Mouse (Mus musculus): ENCODE results near the gene Supt16. TPM values are rescaled to one million over a fixed set of nuclear protein-coding genes. Genes with fewer than 3 reads are reported as not detected.

Supt16 gene
- polyA plus RNA-seq, 1 experiment from 2014 or later = 26.2 TPM

- no peaks in the 10 kb centered on the region for H3K36me3 ChIP-seq (ENCODE audit: control insufficient read depth, insufficient read depth)
- no peak overlapping the region for H3K4me3 ChIP-seq (ENCODE audit: low read depth, low read length)
- H3K27me3 ChIP-seq (ENCODE audit: control insufficient read depth, insufficient read depth, low read depth, low read length) = peaks cover 5% of the 10 kb centered on the region
- no peak overlapping the region for H3K27ac ChIP-seq (ENCODE audit: low read length)
- 72% methylated on average over 3 of the region's 3 CpGs for WGBS (ENCODE audit: insufficient replicate concordance)
- H3K9ac ChIP-seq (ENCODE audit: low read depth, low read length) = no peak overlapping the region
- H3K4me1 ChIP-seq (ENCODE audit: control insufficient read depth, low read depth, low read length) = 0 out of 2 replicates have a peak, but pooled peaks cover 2% of the 10 kb centered on the region
- no peaks in the 10 kb centered on the region for H3K9me3 ChIP-seq (replicated peaks; ENCODE audit: control insufficient read depth, low read length)
- no peak overlapping the region for H3K4me2 ChIP-seq (ENCODE audit: low read depth, low read length)
- ATAC-seq (ENCODE audit: low read depth) = no peak
Observed at GRCm38 (mm10) chr14:52124636-52125035, 72.6 kb downstream of the Supt16 start.

- Histone ChIP-seq H3K36me3 (ENCODE audit: control insufficient read depth, insufficient read depth) (no peaks in the 10 kb centered on the region), H3K27me3 (ENCODE audit: control insufficient read depth, insufficient read depth, low read depth, low read length) (peaks cover 10% of the 10 kb centered on the region), H3K27ac (ENCODE audit: low read length) (no peak overlapping the region), H3K9me3 (replicated peaks; ENCODE audit: control insufficient read depth, low read length) (no peaks in the 10 kb centered on the region), H3K9ac (ENCODE audit: low read depth, low read length) (no peak overlapping the region), H3K4me3 (ENCODE audit: low read depth, low read length) (no peak overlapping the region), H3K4me2 (ENCODE audit: low read depth, low read length) (no peak overlapping the region), H3K4me1 (ENCODE audit: control insufficient read depth, low read depth, low read length) (peaks cover 2% of the 10 kb centered on the region; the same call in 1 of the 2 replicates)
- ATAC-seq (ENCODE audit: low read depth) = no peak
- 18% methylated on average over 4 of the region's 4 CpGs for WGBS (ENCODE audit: insufficient replicate concordance)
Observed at GRCm38 (mm10) chr14:52123918-52124317, 73.3 kb downstream of the Supt16 start.

- Histone ChIP-seq H3K4me3 (ENCODE audit: low read depth, low read length) (no peak overlapping the region), H3K36me3 (ENCODE audit: control insufficient read depth, insufficient read depth) (no peaks in the 10 kb centered on the region), H3K9ac (ENCODE audit: low read depth, low read length) (no peak overlapping the region), H3K27ac (ENCODE audit: low read length) (no peak overlapping the region), H3K4me2 (ENCODE audit: low read depth, low read length) (peak overlapping the region; percentile 87; the same call in 1 of the 2 replicates), H3K9me3 (replicated peaks; ENCODE audit: control insufficient read depth, low read length) (no peaks in the 10 kb centered on the region), H3K4me1 (ENCODE audit: control insufficient read depth, low read depth, low read length) (peaks cover 6% of the 10 kb centered on the region), H3K27me3 (ENCODE audit: control insufficient read depth, insufficient read depth, low read depth, low read length) (peaks cover 10% of the 10 kb centered on the region)
- no peak for ATAC-seq (ENCODE audit: low read depth)
- 26% methylated on average over 7 of the region's 7 CpGs for WGBS (ENCODE audit: insufficient replicate concordance)
Observed at GRCm38 (mm10) chr14:52120169-52120568, 77.0 kb downstream of the Supt16 start.

- no peaks in the 10 kb centered on the region for H3K36me3 ChIP-seq (ENCODE audit: control insufficient read depth, insufficient read depth)
Observed at GRCm38 (mm10) chr14:52118823-52119608, 78.2 kb downstream of the Supt16 start.

GRCm38 (mm10) chr14:52118456-52118822 lies 78.8 kb downstream of the Supt16 start:
- Histone ChIP-seq H3K27me3 (ENCODE audit: control insufficient read depth, insufficient read depth, low read depth, low read length) (peaks cover 10% of the 10 kb centered on the region), H3K9me3 (replicated peaks; ENCODE audit: control insufficient read depth, low read length) (no peaks in the 10 kb centered on the region), H3K4me3 (ENCODE audit: low read depth, low read length) (peak overlapping the region; percentile 64), H3K36me3 (ENCODE audit: control insufficient read depth, insufficient read depth) (no peaks in the 10 kb centered on the region), H3K9ac (ENCODE audit: low read depth, low read length) (peak overlapping the region; percentile 36; the same call in 1 of the 2 replicates), H3K4me2 (ENCODE audit: low read depth, low read length) (peak overlapping the region; percentile 87), H3K4me1 (ENCODE audit: control insufficient read depth, low read depth, low read length) (peaks cover 6% of the 10 kb centered on the region), H3K27ac (ENCODE audit: low read length) (no peak overlapping the region)
- WGBS (ENCODE audit: insufficient replicate concordance) = 4% methylated on average over 8 of the region's 8 CpGs
- ATAC-seq (ENCODE audit: low read depth) = peak; percentile 46; the same call in 1 of the 2 replicates

More at GRCm38 (mm10) chr14:52118823-52119608, 78.2 kb downstream of the Supt16 start:
- peak overlapping the region; percentile 48 for H3K27ac ChIP-seq (ENCODE audit: low read length)
- peak overlapping the region; percentile 64 for H3K4me3 ChIP-seq (ENCODE audit: low read depth, low read length)
- 1% methylated on average over 38 of the region's 38 CpGs for WGBS (ENCODE audit: insufficient replicate concordance)
- ATAC-seq (ENCODE audit: low read depth) = peak; percentile 70
- H3K9ac ChIP-seq (ENCODE audit: low read depth, low read length) = peak overlapping the region; percentile 62
- H3K27me3 ChIP-seq (ENCODE audit: control insufficient read depth, insufficient read depth, low read depth, low read length) = peaks cover 10% of the 10 kb centered on the region
- peak overlapping the region; percentile 87 for H3K4me2 ChIP-seq (ENCODE audit: low read depth, low read length)
- no peaks in the 10 kb centered on the region for H3K9me3 ChIP-seq (replicated peaks; ENCODE audit: control insufficient read depth, low read length)
- H3K4me1 ChIP-seq (ENCODE audit: control insufficient read depth, low read depth, low read length) = peaks cover 6% of the 10 kb centered on the region

GRCm38 (mm10) chr14:52117241-52117640 lies 80.0 kb downstream of the Supt16 start:
- Histone ChIP-seq H3K4me1 (ENCODE audit: control insufficient read depth, low read depth, low read length) (peaks cover 6% of the 10 kb centered on the region), H3K27ac (ENCODE audit: low read length) (no peak overlapping the region), H3K36me3 (ENCODE audit: control insufficient read depth, insufficient read depth) (no peaks in the 10 kb centered on the region), H3K9me3 (replicated peaks; ENCODE audit: control insufficient read depth, low read length) (no peaks in the 10 kb centered on the region), H3K9ac (ENCODE audit: low read depth, low read length) (no peak overlapping the region), H3K4me2 (ENCODE audit: low read depth, low read length) (no peak overlapping the region), H3K27me3 (ENCODE audit: control insufficient read depth, insufficient read depth, low read depth, low read length) (peaks cover 10% of the 10 kb centered on the region), H3K4me3 (ENCODE audit: low read depth, low read length) (no peak overlapping the region)
- ATAC-seq (ENCODE audit: low read depth) = no peak
- 82% methylated on average over 5 of the region's 5 CpGs for WGBS (ENCODE audit: insufficient replicate concordance)

GRCm38 (mm10) chr14:52114101-52114500 lies 83.1 kb downstream of the Supt16 start:
- Histone ChIP-seq H3K27ac (ENCODE audit: low read length) (no peak overlapping the region), H3K9ac (ENCODE audit: low read depth, low read length) (no peak overlapping the region), H3K9me3 (replicated peaks; ENCODE audit: control insufficient read depth, low read length) (no peaks in the 10 kb centered on the region), H3K36me3 (ENCODE audit: control insufficient read depth, insufficient read depth) (no peaks in the 10 kb centered on the region), H3K4me2 (ENCODE audit: low read depth, low read length) (no peak overlapping the region), H3K4me3 (ENCODE audit: low read depth, low read length) (no peak overlapping the region), H3K27me3 (ENCODE audit: control insufficient read depth, insufficient read depth, low read depth, low read length) (peaks cover 1% of the 10 kb centered on the region), H3K4me1 (ENCODE audit: control insufficient read depth, low read depth, low read length) (peaks cover 4% of the 10 kb centered on the region)
- 52% methylated on average over 1 of the region's 1 CpGs for WGBS (ENCODE audit: insufficient replicate concordance)
- ATAC-seq (ENCODE audit: low read depth) = no peak

Other genes starting within 250 kb of the Supt16 start
- 12.5 and 14.6 TPM in 2 replicates for gene Arhgef40, start 212.7 kb downstream of the Supt16 start, polyA plus RNA-seq (2015; fragmentation: Nextera tagmentation; extraction: Ambion mirVana)
- 0.15 and 0.28 TPM in 2 replicates for gene Tmem253, start 181.8 kb downstream of the Supt16 start, polyA plus RNA-seq (2015; fragmentation: Nextera tagmentation; extraction: Ambion mirVana)
- gene Zfp219, start 176.7 kb downstream of the Supt16 start, polyA plus RNA-seq (2015; fragmentation: Nextera tagmentation; extraction: Ambion mirVana) = 7.4 and 8.9 TPM in 2 replicates
- gene Olfr221, start 155.0 kb downstream of the Supt16 start, polyA plus RNA-seq (2015; fragmentation: Nextera tagmentation; extraction: Ambion mirVana) = not detected in 2 replicates
- 202 and 237 TPM in 2 replicates for gene Hnrnpc, start 93.4 kb downstream of the Supt16 start, polyA plus RNA-seq (2015; fragmentation: Nextera tagmentation; extraction: Ambion mirVana)
- 34.5 and 35.9 TPM in 2 replicates for gene Rpgrip1, start 86.7 kb downstream of the Supt16 start, polyA plus RNA-seq (2015; fragmentation: Nextera tagmentation; extraction: Ambion mirVana)
- gene Chd8, start 60.4 kb upstream of the Supt16 start, polyA plus RNA-seq (2015; fragmentation: Nextera tagmentation; extraction: Ambion mirVana) = 11.6 and 12.6 TPM in 2 replicates
- gene Tox4, start 81.7 kb upstream of the Supt16 start, polyA plus RNA-seq (2015; fragmentation: Nextera tagmentation; extraction: Ambion mirVana) = 16.8 and 18.8 TPM in 2 replicates
- gene Rab2b, start 82.1 kb upstream of the Supt16 start, polyA plus RNA-seq (2015; fragmentation: Nextera tagmentation; extraction: Ambion mirVana) = 3.0 and 3.1 TPM in 2 replicates
- gene Mettl3, start 107.7 kb upstream of the Supt16 start, polyA plus RNA-seq (2015; fragmentation: Nextera tagmentation; extraction: Ambion mirVana) = 15.0 and 16.5 TPM in 2 replicates
- gene Sall2, start 131.3 kb upstream of the Supt16 start, polyA plus RNA-seq (2015; fragmentation: Nextera tagmentation; extraction: Ambion mirVana) = 0.72 and 0.99 TPM in 2 replicates
- not detected in 2 replicates for gene Olfr1513, start 159.0 kb upstream of the Supt16 start, polyA plus RNA-seq (2015; fragmentation: Nextera tagmentation; extraction: Ambion mirVana)
- gene Olfr1512, start 181.8 kb upstream of the Supt16 start, polyA plus RNA-seq (2015; fragmentation: Nextera tagmentation; extraction: Ambion mirVana) = not detected in 2 replicates
- gene Olfr1511, start 200.0 kb upstream of the Supt16 start, polyA plus RNA-seq (2015; fragmentation: Nextera tagmentation; extraction: Ambion mirVana) = not detected in 2 replicates
- gene Olfr1510, start 217.0 kb upstream of the Supt16 start, polyA plus RNA-seq (2015; fragmentation: Nextera tagmentation; extraction: Ambion mirVana) = not detected in 2 replicates
- gene Olfr1509, start 245.6 kb upstream of the Supt16 start, polyA plus RNA-seq (2015; fragmentation: Nextera tagmentation; extraction: Ambion mirVana) = not detected in 2 replicates

Measured in liver, embryonic 16.5 days (tissue).